Mouse (Mus musculus) kidney, embryonic 15.5 days (tissue): ENCODE data around the gene Mob1b. TPM values are rescaled to one million over a fixed set of nuclear protein-coding genes. Genes with fewer than 3 reads are reported as not detected.
"Not testable (repeated sequence)": the region's sequence is repeated elsewhere in the genome, so short reads cannot be mapped to it uniquely, and the experiment has no call there.

Experiments
- ATAC-seq: fragments of 200-750 bp; cut with Nextera tagmentation; replicated peaks from 2 replicates; pipeline ENCODE4 v1.8.0; 2017; ENCODE audit warnings: moderate TSS enrichment; ENCODE audit not compliant: low FRiP score
- H3K27ac ChIP-seq: fragments of 300-500 bp; sonication (generic); 2 replicates; pipeline ENCODE4 v1.5.1; 2015; ENCODE audit warnings: mild to moderate bottlenecking, inconsistent platforms
- H3K27me3 ChIP-seq: fragments of 300-500 bp; sonication (generic); 2 replicates; pipeline ENCODE4 v1.6.1; 2015; ENCODE audit warnings: inconsistent platforms
- H3K36me3 ChIP-seq: fragments of 300-500 bp; sonication (generic); 2 replicates; pipeline ENCODE4 v1.6.1; 2015; ENCODE audit warnings: inconsistent platforms
- H3K4me1 ChIP-seq: fragments of 300-500 bp; sonication (generic); 2 replicates; pipeline ENCODE4 v1.6.1; 2015; ENCODE audit warnings: inconsistent platforms
- H3K4me2 ChIP-seq: fragments of 300-500 bp; sonication (generic); 2 replicates; pipeline ENCODE4 v1.6.1; 2015; ENCODE audit warnings: moderate library complexity, mild to moderate bottlenecking, inconsistent platforms
- H3K4me3 ChIP-seq: fragments of 300-500 bp; sonication (generic); replicated peaks from 2 replicates; pipeline ENCODE4 v1.5.1; 2015; ENCODE audit warnings: mild to moderate bottlenecking, inconsistent platforms
- H3K9ac ChIP-seq: fragments of 300-500 bp; sonication (generic); 2 replicates; pipeline ENCODE4 v1.6.1; 2015; ENCODE audit warnings: mild to moderate bottlenecking, inconsistent platforms
- H3K9me3 ChIP-seq: fragments of 300-500 bp; sonication (generic); replicated peaks from 2 replicates; pipeline ENCODE4 v1.6.1; 2016; ENCODE audit warnings: inconsistent platforms
- whole genome bisulfite sequencing: fragments of 180-500 bp; shearing (Covaris S2); methylation state at CpG from one replicate; pipeline ENCODE4 v1.1.7; 2015; ENCODE audit warnings: mixed read lengths; 5-methylcytosine and 5-hydroxymethylcytosine counted together
- polyA plus RNA-seq: library from polyadenylated mRNA; unstranded; fragments of >200 nt; fragmentation: Nextera tagmentation; extraction: Ambion mirVana; gene quantifications from 2 replicates; pipeline ENCODE4 v1.2.1, GENCODE M21; 2015

Mob1b gene
- polyA plus RNA-seq, 1 experiment from 2014 or later, result 10.1 TPM

DNA sequence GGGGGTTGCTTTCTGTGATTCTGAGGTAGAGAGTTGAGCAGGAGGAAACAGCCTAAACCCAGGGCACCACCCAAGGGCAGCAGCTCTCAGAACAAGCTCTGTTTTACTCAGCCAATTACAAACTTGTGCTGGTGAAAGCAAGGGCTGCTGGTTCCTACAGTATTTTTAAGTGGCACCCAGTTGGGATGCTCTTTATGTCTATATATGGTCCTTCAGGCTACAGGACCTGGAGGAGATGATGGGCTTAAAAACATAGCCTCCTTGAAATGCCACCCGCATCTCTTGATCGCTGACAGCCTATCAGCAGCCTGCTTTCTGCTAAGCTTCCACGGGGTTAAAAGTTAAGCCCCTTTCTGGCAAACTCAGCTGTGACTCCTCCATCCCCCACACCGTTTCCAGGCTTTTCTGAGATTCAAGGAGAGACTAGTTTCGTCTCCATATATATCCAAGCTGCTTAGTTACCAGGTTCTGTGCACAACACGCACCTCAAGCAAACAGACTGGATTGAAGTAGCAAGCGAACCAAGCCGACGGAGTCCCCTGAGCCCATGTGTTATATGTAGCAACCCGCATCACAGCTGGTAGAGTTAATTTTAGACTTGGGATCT is 8.9 kb upstream of the Mob1b start:
- Histone ChIP-seq H3K9me3 (no peaks in the 10 kb centered on the region), H3K36me3 (no peaks in the 10 kb centered on the region), H3K4me1 (no peaks in the 10 kb centered on the region), H3K4me2 (no peak overlapping the region), H3K9ac (no peak overlapping the region), H3K27me3 (no peaks in the 10 kb centered on the region), H3K4me3 (no peak overlapping the region), H3K27ac (no peak overlapping the region)
- 43% methylated on average over 10 of the region's 10 CpGs for WGBS
- ATAC-seq, result no peak

GRCm38 (mm10) chr5:88712328-88712727 is 8.3 kb upstream of the Mob1b start:
- no peak for ATAC-seq
- 78% methylated on average over 6 of the region's 6 CpGs for WGBS
- H3K4me3 ChIP-seq, result no peak overlapping the region
- no peak overlapping the region for H3K4me2 ChIP-seq
- H3K4me1 ChIP-seq, result no peaks in the 10 kb centered on the region
- no peak overlapping the region for H3K9ac ChIP-seq
- H3K27me3 ChIP-seq, result no peaks in the 10 kb centered on the region
- H3K9me3 ChIP-seq, result no peaks in the 10 kb centered on the region
- no peaks in the 10 kb centered on the region for H3K36me3 ChIP-seq
- no peak overlapping the region for H3K27ac ChIP-seq

DNA sequence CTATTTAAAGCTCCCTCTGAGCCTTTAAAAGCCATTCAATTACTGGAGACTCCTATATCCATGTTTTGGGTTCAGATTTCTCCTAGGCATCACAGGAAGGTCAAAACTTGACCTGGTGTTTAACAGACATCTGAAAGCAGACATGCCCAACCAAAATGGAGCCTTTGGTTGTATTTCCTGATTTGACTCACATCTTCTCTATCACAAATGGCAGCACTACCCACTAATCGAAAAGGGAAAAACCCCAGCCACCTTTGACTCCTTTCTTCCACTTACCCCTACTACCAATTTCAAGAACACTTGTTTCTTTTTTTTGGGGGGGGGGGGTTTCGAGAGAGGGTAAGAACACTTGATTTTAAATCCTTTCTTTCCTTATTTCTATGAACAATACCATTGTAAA is 3.7 kb upstream of the Mob1b start:
- H3K9ac ChIP-seq, result no peak overlapping the region
- H3K4me2 ChIP-seq, result no peak overlapping the region
- no peaks in the 10 kb centered on the region for H3K36me3 ChIP-seq
- ATAC-seq, result no peak
- H3K27me3 ChIP-seq, result no peaks in the 10 kb centered on the region
- H3K4me1 ChIP-seq, result peaks cover 10% of the 10 kb centered on the region
- H3K27ac ChIP-seq, result no peak overlapping the region
- 81% methylated on average over 2 of the region's 2 CpGs for WGBS
- H3K9me3 ChIP-seq, result no peaks in the 10 kb centered on the region
- H3K4me3 ChIP-seq, result no peak overlapping the region

DNA sequence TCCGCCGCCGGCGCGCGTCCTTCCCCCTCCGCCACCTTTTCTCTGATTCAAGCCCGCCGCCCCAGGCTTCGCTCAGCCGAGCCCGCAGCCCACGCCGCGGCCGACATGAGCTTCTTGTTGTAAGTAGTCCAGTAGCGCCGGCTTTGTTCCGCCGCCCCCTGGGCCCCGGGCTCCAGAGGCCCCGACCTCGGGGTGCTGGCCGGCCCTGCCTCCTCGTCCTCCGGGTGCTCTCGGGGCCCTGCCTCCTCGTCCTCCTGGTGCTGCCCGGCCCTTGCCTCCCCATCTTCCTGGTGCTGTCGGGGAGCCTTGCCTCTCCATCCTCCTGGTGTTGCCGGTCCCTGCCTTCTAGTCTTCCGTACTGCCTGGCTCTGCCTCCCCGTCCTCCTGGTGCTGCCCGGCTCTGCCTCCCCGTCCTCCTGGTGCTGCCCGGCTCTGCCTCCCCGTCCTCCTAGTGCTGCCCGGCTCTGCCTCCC is 384 bp downstream of the Mob1b start:
- ATAC-seq, result peak; percentile 84
- Histone ChIP-seq H3K9me3 (no peaks in the 10 kb centered on the region), H3K27ac (peak overlapping the region; percentile 98), H3K4me2 (peak overlapping the region; percentile 88), H3K9ac (peak overlapping the region; percentile 99), H3K36me3 (0 out of 2 replicates have a peak, but pooled peaks cover 3% of the 10 kb centered on the region), H3K4me1 (peaks cover 25% of the 10 kb centered on the region), H3K27me3 (no peaks in the 10 kb centered on the region), H3K4me3 (peak overlapping the region; percentile 99)
- WGBS, result under 1% methylated on average over 37 of the region's 38 CpGs

- ATAC-seq, result peak; percentile 33
- 1% methylated on average over 31 of the region's 31 CpGs for WGBS
- Histone ChIP-seq H3K4me1 (peaks cover 25% of the 10 kb centered on the region), H3K4me3 (peak overlapping the region; percentile 99), H3K36me3 (0 out of 2 replicates have a peak, but pooled peaks cover 3% of the 10 kb centered on the region), H3K9me3 (no peaks in the 10 kb centered on the region), H3K4me2 (peak overlapping the region; percentile 88), H3K9ac (peak overlapping the region; percentile 99), H3K27ac (peak overlapping the region; percentile 98), H3K27me3 (no peaks in the 10 kb centered on the region)
Observed at GRCm38 (mm10) chr5:88721565-88722212, 1.0 kb downstream of the Mob1b start.

- Histone ChIP-seq H3K4me3 (peak overlapping the region; percentile 99), H3K4me1 (peaks cover 25% of the 10 kb centered on the region)
- ATAC-seq, result no peak
Observed at GRCm38 (mm10) chr5:88722213-88722600, 1.6 kb downstream of the Mob1b start.

GRCm38 (mm10) chr5:88724030-88724429 is 3.4 kb downstream of the Mob1b start:
- no peaks in the 10 kb centered on the region for H3K27me3 ChIP-seq
- no peak for ATAC-seq
- H3K4me1 ChIP-seq, result peaks cover 25% of the 10 kb centered on the region
- H3K4me2 ChIP-seq, result no peak overlapping the region
- 62% methylated on average over 3 of the region's 3 CpGs for WGBS
- H3K9me3 ChIP-seq, result no peaks in the 10 kb centered on the region
- H3K27ac ChIP-seq, result no peak overlapping the region
- H3K4me3 ChIP-seq, result no peak overlapping the region
- no peak overlapping the region for H3K9ac ChIP-seq
- H3K36me3 ChIP-seq, result 0 out of 2 replicates have a peak, but pooled peaks cover 3% of the 10 kb centered on the region

More at GRCm38 (mm10) chr5:88722213-88722600, 1.6 kb downstream of the Mob1b start:
- 13% methylated on average over 4 of the region's 4 CpGs for WGBS
- Histone ChIP-seq H3K4me2 (peak overlapping the region; percentile 88), H3K9ac (peak overlapping the region; percentile 99), H3K36me3 (0 out of 2 replicates have a peak, but pooled peaks cover 3% of the 10 kb centered on the region), H3K9me3 (no peaks in the 10 kb centered on the region), H3K27me3 (no peaks in the 10 kb centered on the region), H3K27ac (no peak overlapping the region)

GRCm38 (mm10) chr5:88727593-88728144 is 7.0 kb downstream of the Mob1b start:
- no peaks in the 10 kb centered on the region for H3K9me3 ChIP-seq
- no peaks in the 10 kb centered on the region for H3K27me3 ChIP-seq
- peaks cover 9% of the 10 kb centered on the region for H3K4me1 ChIP-seq
- no peak overlapping the region for H3K4me2 ChIP-seq
- H3K9ac ChIP-seq, result no peak overlapping the region
- H3K4me3 ChIP-seq, result no peak overlapping the region
- H3K27ac ChIP-seq, result no peak overlapping the region
- 0 out of 2 replicates have a peak, but pooled peaks cover 3% of the 10 kb centered on the region for H3K36me3 ChIP-seq
- ATAC-seq, result no peak
- WGBS, result 67% methylated on average over 3 of the region's 3 CpGs

DNA sequence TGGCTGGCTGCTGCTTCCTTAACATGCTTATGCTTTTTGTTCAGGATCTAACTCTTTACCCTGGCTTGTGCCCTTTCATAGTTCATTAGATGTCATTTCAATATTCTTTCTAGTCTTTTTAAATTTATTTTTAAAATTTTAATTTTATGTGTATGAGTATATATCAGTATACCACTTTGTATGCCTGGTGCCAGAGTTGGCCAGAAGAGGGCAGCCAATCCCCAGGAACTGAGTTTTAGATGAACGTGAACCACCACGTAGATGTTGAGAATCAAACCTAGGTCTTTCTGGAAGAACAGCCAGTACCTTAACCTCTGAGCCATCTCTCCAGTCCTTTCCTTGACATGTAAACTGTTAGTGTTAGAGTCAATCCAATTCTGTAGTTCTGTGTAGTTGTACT is 14.1 kb downstream of the Mob1b start:
- Histone ChIP-seq H3K4me1 (no peaks in the 10 kb centered on the region), H3K4me3 (no peak overlapping the region), H3K4me2 (no peak overlapping the region), H3K27ac (no peak overlapping the region), H3K9me3 (no peaks in the 10 kb centered on the region), H3K9ac (no peak overlapping the region), H3K27me3 (no peaks in the 10 kb centered on the region), H3K36me3 (0 out of 2 replicates have a peak, but pooled peaks cover under 1% of the 10 kb centered on the region)
- ATAC-seq, result no peak
- 85% methylated on average over 2 of the region's 2 CpGs for WGBS

GRCm38 (mm10) chr5:88741065-88741464 is 20.4 kb downstream of the Mob1b start:
- not testable (repeated sequence) for H3K4me2 ChIP-seq, H3K4me3 ChIP-seq, H3K4me1 ChIP-seq, H3K9me3 ChIP-seq, H3K9ac ChIP-seq, H3K27me3 ChIP-seq, ATAC-seq, H3K27ac ChIP-seq
- H3K36me3 ChIP-seq, result peaks cover 16% of the 10 kb centered on the region
- WGBS, result 86% methylated on average over 1 of the region's 1 CpGs

DNA sequence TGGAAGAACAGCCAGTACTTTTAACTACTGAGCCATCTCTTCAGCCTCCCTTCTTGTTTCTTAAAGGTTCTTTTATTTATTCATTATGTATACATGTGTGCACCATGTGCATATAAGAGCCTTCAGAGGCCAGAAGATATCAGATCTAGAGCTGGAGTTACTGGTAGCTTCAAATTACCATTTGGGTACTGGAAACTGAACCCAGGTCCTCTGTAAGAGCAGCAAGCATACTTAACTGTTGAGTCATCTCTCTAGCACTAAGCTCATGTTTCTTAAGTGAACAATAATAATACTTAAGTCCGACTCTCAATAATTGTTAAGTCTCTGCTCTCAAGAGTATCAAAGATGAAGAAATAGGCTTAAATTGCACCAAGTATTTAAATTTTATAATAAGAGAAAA is 27.1 kb downstream of the Mob1b start:
- Histone ChIP-seq H3K4me1 (no peaks in the 10 kb centered on the region), H3K27me3 (no peaks in the 10 kb centered on the region), H3K9ac (no peak overlapping the region), H3K27ac (no peak overlapping the region), H3K36me3 (peaks cover 24% of the 10 kb centered on the region), H3K4me2 (no peak overlapping the region), H3K4me3 (no peak overlapping the region), H3K9me3 (no peaks in the 10 kb centered on the region)
- no peak for ATAC-seq
- 78% methylated on average over 1 of the region's 1 CpGs for WGBS

- ATAC-seq, result no peak
Observed at GRCm38 (mm10) chr5:88753199-88753598, 32.5 kb downstream of the Mob1b start.

More at GRCm38 (mm10) chr5:88753199-88753598, 32.5 kb downstream of the Mob1b start:
- Histone ChIP-seq H3K27me3 (no peaks in the 10 kb centered on the region), H3K4me1 (no peaks in the 10 kb centered on the region), H3K9me3 (no peaks in the 10 kb centered on the region), H3K4me3 (no peak overlapping the region), H3K36me3 (peaks cover 32% of the 10 kb centered on the region), H3K9ac (no peak overlapping the region), H3K4me2 (no peak overlapping the region), H3K27ac (no peak overlapping the region)
- WGBS, result 90% methylated on average over 4 of the region's 4 CpGs
